Mouse (Mus musculus) thymus, adult 2 months (tissue): Measurements from ENCODE around the gene Ntng2.

Experiments
- CTCF ChIP-seq: fragments of 200-500 bp; IDR thresholded peaks from 2 replicates; pipeline ENCODE4 v1.5.1; 2012; ENCODE audit warnings: mild to moderate bottlenecking, control low read depth, low read length, moderate library complexity, borderline replicate concordance; ENCODE audit not compliant: control insufficient read depth, poor library complexity, insufficient read depth; ENCODE audit errors: extremely low read depth
- POLR2A ChIP-seq: fragments of 200-500 bp; IDR thresholded peaks from 2 replicates; pipeline ENCODE4 v1.6.1; 2012; ENCODE audit warnings: mild to moderate bottlenecking, low read length, control low read depth, moderate library complexity; ENCODE audit not compliant: control insufficient read depth, poor library complexity, insufficient read depth; ENCODE audit errors: extremely low read depth

DNA sequence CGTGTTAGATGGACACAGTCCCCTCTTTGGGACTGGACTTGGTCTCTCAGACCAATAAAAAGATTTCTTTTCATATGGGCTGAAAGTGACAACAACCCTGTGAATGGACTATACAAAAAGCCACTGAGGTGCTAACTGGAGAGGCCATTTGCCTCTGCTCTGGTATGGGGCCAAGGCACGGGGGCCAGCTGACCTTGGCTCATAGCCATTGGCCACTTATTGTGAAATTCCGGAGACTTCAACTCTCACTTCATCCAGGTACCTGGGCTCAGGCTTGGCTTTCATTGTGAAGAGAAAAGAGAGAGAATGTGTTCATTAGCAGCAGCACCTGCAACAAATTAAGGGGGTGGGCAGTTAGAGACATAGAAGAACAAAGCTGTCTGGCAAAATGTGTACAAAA is 4.3 kb downstream of the Ntng2 start:
- no peak for TF ChIP-seq CTCF
- no peak for TF ChIP-seq POLR2A
